Mouse (Mus musculus) adrenal gland, adult (tissue): Measurements from ENCODE around the gene Fam169b.
A peak's percentile ranks its signal among the peaks of the same experiment; 100 is the strongest.

Experiments used
- DNase-seq, 2 experiments: peaks; one replicate each; pipeline ENCODE4 v3.0.0; 2022 to 2023; ENCODE audit warnings: low spot score in 1 of 2; ENCODE audit not compliant: inconsistent age in 2 of 2

Fam169b gene

GRCm38 (mm10) chr7:68273515-68273914 is at the start of gene Fam169b:
Gene Fam169b (plus strand): TSS chr7:68273839.
- no peak for DNase-seq

DNA sequence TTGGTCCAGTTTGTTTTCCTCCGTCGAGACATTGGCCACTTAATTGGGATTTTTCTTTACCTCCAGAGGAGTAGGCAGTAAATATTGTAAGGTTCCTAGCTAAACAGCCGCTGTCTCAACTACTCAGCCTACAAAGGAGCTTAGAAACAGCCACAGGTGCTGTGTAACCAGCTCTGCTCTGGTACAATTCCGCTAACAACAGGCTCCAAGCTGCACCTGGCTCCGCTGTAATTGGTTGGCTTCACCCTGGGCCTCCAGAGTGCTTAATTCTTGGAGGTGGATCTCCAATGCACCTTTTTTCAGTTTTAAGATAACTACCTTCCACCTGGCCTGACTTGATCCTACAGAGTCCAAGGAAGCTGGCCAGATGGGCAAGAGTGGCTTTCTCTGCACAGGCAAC is 49.6 kb upstream of the Fam169b start:
- no peak for DNase-seq

DNA sequence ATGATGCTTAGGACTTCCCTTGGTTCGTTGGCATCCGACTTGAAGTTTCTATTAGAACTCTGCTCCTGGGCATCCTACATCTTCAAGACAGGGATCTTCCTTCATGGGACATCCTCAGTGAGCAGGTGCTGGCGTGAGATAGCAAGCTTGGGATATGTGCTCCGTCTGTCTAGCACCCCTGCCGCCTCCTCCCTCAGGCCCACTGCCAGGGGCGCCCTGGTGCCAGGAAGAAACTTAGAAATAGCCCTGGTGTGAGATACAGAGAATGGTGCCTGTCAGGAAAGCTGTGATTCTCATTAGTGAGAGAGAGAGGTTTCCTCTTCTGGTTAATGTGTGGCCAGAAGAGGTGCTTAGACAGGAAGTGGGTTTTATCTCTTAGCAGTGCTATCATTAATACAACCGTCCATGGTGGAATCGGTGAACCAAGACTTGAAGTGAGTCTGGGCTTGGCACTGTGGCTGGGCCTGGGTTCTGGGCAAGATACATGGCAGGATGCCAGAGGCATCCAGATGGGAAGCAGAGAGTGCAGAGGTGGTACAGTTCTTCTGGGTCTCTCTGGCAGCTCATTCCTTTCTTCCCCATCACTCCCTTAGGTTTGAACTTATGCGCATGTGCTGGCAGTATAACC is 48.1 kb upstream of the Fam169b start:
- no peak for DNase-seq

- no peak for DNase-seq
Observed at GRCm38 (mm10) chr7:68227021-68227420, 46.6 kb upstream of the Fam169b start.

DNA sequence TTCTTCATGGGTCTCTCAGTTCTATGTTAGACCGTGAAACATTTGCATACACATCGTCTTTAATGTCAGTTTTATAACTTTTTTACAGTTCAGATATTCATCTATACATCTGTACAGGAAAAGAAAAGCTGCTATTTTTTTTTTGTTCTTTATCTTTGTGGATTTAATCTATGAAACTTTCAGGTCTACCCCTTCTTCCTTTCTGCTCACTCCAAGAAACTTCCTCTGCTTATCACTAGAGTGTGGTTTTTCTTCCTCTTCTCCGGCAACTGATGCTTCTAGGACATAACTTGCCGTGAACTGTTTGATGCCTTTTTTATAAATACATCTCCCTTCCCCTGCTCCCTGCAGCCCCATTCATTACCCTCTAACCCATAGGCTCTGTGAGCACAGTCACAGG is 46.0 kb upstream of the Fam169b start:
- DNase-seq, result no peak

DNA sequence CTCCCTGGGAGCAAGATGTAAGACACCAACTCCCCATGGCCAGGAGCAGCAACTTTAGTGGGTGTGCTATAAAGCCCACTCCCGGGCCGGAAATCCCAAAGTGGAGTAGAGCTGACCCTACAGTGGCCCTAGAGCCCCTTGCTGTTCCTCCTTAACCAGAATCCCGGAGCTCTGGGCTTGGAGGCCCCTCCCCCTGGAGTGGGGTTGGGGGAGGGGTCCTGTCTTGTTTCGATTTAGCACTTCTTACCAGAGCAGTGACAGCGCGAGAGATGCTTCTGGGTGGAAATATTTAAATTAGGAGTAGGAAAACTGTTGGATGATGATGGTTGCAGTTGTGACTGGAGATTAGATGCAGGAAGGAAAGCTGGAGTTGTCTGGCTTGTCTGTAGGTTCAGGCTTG is 45.1 kb upstream of the Fam169b start:
- no peak for DNase-seq

DNA sequence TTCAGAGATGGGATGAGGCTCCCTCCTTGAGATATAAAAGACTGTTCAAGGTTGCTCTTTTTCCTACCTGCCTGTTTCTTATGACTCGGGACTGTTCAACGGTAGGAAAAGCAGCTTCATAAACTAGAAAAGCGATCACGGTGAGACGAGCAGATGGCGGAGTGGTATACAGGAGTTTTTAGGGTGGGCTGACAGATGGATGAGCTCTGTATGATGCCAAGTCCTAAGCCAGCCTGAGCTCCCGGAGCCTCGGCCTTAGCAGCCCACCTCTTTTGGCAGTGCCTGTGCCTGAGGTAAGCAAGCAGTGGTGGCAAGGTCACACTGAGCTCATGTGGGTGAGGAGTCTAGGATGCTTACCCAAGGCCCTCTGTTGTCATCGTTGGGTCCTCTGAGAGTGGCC is 42.8 kb upstream of the Fam169b start:
- no peak for DNase-seq

DNA sequence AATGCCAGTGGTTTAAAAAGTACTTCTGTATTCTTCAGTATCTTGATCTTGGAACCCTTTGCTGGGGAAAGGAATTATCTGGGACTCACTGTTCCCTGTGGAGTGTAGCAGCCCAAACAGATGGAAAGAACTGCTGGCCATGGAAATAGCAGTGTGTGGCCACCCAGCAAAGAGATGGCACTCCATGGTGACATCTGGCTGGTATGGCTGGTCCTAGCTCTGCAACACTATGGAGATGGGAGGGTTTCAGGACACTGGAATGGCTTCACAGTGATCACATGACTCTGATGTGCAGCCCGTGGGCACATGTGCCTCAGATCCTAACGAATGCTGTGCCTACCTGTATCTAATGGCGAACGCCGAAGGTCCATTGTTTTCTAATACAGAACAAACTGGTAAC is 41.1 kb upstream of the Fam169b start:
- no peak for DNase-seq

GRCm38 (mm10) chr7:68233619-68234223 is 39.9 kb upstream of the Fam169b start:
- DNase-seq, result peak; percentile 24 to 58

DNA sequence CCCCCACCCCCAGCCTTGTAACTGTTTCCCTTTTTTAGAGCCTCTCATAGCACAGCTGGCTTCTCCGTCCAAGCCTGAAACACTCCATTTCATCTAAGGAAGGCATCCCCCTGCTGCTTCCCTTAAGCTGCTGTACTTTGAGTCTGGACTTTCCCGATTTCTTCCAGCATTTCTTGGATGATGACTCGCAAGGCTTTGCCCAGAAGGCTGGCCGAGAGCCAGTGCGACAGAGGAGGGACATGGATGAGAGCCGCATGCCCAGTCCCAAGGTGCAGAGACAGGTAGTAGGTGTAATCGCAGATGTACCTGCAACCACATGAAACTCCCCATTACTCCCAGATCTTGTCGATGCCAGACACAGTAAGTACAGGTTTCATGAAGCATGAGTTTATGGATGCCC is 36.8 kb upstream of the Fam169b start:
- DNase-seq, result no peak

DNA sequence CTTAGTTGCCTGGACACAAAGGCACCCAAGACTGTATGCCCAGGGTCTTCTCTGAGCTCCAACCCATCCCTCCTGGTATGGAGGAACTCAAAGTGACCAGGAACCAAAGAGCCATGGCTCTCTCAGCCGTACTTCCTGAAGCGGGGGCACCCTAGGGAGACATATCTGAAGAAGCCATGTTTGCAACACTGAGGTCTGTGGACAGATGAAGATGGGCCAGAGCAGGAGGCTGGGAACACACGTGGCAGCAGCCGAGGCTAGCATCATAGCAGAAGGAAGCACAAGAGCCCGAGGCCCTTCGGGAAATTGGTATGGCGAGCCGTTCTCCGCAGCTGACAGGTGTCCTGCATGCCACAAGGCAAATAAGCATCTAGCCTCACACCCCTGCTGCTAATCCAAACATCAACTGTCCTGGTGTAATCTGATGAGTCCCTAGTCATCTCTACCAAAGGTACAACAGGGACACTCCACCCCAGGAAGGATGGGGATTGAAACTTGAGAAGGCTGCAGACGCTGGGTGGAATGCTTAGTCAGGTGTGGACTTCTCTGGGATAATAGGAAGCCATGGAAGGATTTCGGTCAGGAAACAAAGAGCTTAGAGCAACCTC is 34.3 kb upstream of the Fam169b start:
- DNase-seq, result no peak

- DNase-seq, result no peak
Observed at GRCm38 (mm10) chr7:68241205-68241604, 32.4 kb upstream of the Fam169b start.

- no peak for DNase-seq
Observed at GRCm38 (mm10) chr7:68245681-68246080, 28.0 kb upstream of the Fam169b start.

DNA sequence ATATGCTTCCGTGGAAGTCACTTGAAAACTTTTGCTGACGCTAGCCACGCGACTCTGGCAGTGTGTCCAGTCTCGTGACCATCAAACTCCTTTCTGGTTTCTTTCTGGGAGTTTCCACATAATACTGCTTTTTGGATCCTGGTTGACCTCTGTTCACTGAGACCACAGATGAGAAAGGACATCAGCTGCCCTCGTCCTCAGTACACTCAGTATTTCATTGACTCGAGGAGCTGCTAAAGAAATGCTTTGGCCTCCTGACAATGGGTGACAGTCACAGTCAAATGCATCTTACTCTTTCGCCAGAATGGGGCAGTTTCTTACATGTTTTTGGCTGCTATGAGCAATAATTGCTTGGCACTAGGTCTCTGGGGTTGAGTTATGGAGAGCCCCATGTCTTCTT is 27.4 kb upstream of the Fam169b start:
- DNase-seq, result no peak

GRCm38 (mm10) chr7:68250411-68250810 is 23.2 kb upstream of the Fam169b start:
- no peak for DNase-seq

GRCm38 (mm10) chr7:68250902-68251301 is 22.7 kb upstream of the Fam169b start:
- DNase-seq, result no peak

DNA sequence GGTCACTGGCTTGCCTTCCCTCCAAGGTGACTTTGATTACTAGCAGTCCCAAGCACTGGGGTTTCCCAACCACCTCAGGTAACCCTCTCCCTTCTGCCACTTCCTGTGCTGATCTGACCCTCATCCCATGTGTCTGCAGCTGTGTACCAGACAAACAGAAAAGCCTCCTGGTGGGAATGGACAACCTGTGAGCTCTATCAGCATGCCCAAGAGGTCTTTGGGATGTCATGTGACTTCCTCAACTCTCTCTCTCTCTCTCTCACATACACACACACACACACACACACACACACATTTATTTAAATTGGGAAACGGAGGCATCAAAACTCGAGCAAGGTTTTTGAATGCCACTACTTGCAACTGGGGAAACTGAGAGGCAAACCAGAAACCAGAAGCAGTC is 15.9 kb upstream of the Fam169b start:
- no peak for DNase-seq

- no peak for DNase-seq
Observed at GRCm38 (mm10) chr7:68258326-68259150, 15.1 kb upstream of the Fam169b start.

DNA sequence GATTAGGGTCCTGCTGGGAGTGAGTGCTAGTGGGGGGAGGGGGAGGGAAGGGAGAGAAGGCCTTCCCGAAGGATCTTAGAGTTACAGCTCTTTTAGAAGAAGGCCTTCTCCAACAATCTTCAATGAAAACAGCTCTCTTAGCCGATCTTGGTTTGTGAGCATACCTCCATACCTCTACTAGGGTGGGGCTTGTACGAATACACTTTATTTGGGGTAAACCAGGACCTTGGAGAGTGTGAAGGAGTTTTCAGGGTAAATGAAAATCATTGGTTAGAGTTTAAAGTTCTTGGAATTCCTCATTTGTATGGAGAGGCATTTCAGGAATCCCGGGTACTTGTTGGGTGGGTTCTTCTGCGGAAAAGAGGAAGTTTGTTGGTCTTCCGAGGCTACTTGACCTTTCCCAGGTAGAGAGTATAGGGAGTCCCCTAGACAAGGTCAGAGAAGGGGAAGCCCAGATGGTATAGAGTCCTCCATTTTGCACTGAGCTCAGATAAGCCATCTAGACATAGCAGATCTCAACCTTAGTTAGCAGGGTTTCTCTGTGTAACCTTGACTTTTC is 14.0 kb upstream of the Fam169b start:
- no peak for DNase-seq

- DNase-seq, result no peak
Observed at GRCm38 (mm10) chr7:68262612-68263200, 10.9 kb upstream of the Fam169b start.

GRCm38 (mm10) chr7:68263346-68264027 is 10.2 kb upstream of the Fam169b start:
- no peak for DNase-seq
